Mouse (Mus musculus): ENCODE measurements around the gene P3h4.

Gene P3h4

DNA sequence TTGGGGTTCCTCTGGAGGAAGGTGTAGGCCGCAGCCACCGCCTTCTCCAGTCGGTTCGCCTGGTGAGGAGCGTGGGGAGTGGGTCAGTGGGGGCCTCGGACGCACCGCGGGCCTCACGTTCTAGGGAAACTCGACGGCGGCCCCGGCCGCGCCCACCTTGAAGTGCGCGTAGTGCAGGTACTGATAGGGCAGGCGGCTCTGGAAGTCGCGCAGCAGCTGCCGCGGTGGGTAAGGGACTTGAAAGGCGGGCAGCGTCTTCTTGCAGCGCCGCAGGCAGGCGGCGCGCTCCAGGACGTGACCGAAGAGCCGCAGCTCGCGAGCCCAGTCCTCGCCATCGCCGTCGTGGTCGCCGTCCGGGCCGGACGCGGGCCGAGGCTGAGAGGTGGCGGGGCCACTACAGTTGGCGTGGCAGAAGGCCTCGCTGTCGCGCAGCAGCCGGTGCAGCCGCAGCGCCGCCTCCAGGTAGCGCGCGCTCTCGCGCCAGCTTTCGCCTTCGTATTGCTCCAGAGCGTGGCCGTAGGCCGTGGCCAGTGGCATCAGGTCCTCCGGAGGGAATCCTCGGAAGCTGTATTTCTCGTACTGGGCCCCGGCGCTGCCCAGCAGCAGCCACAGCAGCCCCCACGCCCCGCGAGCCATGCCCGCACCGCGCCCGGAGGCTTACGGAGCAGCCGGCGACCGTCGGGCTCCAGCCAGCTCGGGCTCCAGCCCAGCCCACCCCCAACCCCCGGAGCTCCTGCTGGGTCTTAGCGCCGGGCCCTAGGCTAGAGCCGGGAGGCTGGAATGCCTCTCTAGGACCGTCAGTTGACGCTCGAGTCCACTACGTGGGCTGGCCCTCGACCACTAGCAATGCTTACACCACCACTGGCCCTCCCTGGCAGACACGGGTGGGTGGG is at the start of gene P3h4:
Gene P3h4 (minus strand): TSS at position 816 of the 893 bp plus-strand sequence.
- DNase-seq (ENCODE audit: low spot score in 2 of 2): peak; percentile 56 to 60

GRCm38 (mm10) chr11:100462699-100463098 is 48.1 kb upstream of the P3h4 start:
- DNase-seq (ENCODE audit: low spot score in 2 of 2): no peak

DNA sequence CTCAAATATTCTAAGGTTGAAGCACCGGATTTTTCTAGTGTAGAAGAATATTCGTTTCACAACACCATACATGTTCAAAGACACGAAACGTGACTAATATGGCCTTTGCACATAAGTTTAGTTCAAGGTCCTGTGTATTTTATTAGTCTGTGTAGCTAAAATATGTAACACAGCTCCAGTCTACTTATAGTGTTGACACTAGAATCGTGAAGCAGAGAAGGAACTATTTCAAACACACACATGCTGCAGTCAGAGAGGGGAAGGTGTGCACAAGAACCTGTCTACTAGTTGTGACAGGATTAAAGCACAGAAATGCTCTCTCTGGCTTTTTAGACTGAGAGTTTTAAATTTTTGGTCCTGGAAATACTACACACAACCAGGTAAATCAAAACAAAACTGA is 43.1 kb upstream of the P3h4 start:
- no peak for DNase-seq (ENCODE audit: low spot score in 2 of 2)

DNA sequence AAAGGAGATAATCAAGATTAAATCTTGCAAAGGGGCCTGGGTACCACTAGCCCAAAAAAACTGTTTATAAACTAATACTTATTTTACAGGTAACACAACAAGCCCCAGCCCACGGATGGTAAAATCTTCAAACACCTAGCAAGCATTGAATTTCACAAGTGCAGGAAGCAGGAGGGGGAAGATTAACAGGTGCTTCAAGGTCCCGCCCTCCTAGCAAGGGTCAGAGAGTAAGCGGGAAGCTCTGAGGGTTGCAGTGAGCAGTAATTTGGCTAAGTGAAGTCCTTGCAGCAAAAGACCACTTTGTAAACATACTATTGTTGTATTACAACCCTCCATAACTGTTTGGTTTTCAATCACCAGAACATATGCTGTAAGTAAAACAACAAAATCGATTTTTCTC is 42.6 kb upstream of the P3h4 start:
- DNase-seq (ENCODE audit: low spot score in 2 of 2): no peak

- DNase-seq (ENCODE audit: low spot score in 2 of 2): no peak
These were observed 28.0 kb upstream of the P3h4 start for GRCm38 (mm10) chr11:100442625-100443024.

- DNase-seq (ENCODE audit: low spot score in 2 of 2): no peak
These were observed 27.2 kb upstream of the P3h4 start, which contains the start of the genes Nt5c3b and Klhl10 for GRCm38 (mm10) chr11:100441797-100442196. Nt5c3b (minus strand) TSS chr11:100441808. Klhl10 (plus strand) TSS chr11:100441917.

DNA sequence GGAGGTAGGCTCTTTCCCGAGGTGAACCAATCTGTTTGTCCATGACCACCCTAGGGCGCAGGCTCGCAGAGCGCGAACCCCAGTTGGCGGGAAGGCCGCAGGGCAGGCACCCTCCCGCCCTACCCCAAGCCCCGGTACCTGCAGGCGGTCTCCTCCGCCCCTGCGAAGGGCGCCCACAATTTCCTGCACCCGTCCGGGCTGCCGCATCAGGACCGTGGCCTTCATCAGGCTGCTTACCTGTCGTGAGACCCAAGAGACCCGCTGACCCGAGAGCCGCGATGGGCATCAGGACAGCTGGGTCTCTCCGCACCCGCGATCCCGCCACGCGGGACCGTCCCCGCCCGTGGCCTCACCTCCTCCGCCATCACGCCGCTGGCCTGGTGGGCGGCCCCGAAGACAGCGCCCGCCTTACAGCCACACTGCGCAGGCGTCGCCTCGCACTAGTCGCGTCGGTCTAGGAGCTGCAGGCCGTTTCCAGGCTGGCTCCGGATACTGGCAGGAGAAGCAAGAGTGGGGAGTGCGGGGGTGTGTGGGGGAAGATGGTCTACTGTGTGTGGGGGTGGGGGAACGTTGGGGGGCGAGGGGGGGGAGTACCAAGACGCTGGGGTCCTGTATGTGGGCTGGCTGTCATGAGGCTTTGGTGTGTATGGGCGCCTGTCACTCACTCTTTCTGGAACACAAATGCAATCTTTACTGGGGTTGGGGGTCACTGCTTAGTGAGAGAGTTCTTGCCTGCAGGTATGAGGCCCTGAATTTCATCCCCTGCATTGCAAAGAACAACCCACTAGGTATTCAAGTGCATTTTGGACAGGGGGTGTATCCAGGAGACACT is 26.3 kb upstream of the P3h4 start:
- DNase-seq (ENCODE audit: low spot score in 2 of 2): peak; percentile 66 to 70

- DNase-seq (ENCODE audit: low spot score in 2 of 2): no peak
These were observed 23.3 kb upstream of the P3h4 start for GRCm38 (mm10) chr11:100437901-100438300.

GRCm38 (mm10) chr11:100435678-100436246 is 21.1 kb upstream of the P3h4 start:
- no peak for DNase-seq (ENCODE audit: low spot score in 2 of 2)

GRCm38 (mm10) chr11:100432002-100432401 is 17.4 kb upstream of the P3h4 start:
- no peak for DNase-seq (ENCODE audit: low spot score in 2 of 2)

DNA sequence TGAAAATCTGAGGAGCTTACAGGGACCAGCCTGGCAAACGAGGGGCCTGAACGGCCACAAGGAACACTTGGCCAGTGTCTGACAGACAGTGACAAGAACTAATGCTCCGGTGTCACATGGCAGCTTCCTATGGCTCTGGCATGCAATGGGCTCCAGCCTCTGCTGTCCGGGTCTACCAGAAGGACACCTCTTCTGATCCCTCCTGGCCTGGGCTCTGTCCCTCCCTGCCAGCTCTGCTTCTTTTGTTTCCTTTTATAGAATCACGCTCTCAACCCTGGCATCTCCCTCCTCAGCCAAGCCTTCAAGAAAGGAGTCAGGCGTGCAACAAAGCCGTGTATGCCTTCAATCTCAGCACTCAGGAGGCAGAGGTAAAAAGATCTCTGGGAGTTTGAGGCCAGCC is 15.4 kb upstream of the P3h4 start:
- DNase-seq (ENCODE audit: low spot score in 2 of 2): no peak

DNA sequence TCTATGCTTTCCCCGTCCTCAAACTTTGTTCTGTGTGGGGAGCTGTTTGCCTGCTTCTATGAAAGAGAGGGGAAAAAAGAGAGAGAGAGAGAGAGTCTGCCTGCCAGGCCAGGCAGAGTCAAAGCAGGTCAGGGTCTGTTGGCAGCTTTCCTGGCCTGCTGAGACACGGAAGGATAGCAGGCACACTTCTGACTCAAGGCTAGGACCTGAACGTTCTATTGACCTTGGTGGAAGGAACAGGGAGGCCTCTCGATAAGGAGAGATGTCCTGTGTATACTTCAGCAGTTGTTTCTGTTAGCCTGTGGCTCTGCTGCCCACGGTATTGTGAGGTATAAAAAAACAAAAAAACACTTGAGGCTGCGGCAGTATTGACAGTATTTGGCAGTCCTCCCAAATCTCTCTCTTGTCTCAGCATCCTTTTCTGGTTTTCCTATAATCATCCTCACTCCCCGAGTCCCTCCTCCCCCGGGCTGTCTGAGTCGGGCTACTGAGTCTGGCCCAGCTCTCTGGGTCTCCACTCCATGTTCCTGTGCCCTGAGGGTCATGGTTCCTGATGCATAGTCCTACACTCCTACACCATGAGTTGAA is 14.1 kb upstream of the P3h4 start:
- DNase-seq (ENCODE audit: low spot score in 2 of 2): no peak

GRCm38 (mm10) chr11:100426820-100427219 is 12.2 kb upstream of the P3h4 start:
- DNase-seq (ENCODE audit: low spot score in 2 of 2): no peak

DNA sequence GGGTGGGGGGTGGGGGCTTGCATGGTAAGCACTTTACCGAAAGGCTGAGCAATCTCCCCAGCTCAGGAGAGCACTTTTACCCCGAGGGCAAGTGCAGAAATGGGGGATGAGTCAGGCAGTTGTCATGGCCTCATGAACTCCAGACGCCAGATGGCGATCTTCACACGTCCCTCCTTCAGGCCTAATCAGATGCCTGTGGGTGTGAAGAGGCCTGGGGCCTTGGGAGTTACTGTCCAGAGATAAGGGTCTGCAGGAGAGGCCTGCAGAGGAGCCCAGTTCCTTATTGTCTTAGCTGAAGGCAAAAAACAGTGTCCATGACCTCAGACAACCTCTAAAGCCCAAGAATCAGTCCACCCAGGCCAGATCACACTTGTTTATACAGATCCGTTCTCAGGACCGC is 11.2 kb upstream of the P3h4 start:
- DNase-seq (ENCODE audit: low spot score in 2 of 2): peak; percentile 54 to 62

- DNase-seq (ENCODE audit: low spot score in 2 of 2): no peak
These were observed 9.2 kb upstream of the P3h4 start for GRCm38 (mm10) chr11:100423836-100424235.

GRCm38 (mm10) chr11:100421537-100421936 is 6.9 kb upstream of the P3h4 start:
- no peak for DNase-seq (ENCODE audit: low spot score in 2 of 2)

DNA sequence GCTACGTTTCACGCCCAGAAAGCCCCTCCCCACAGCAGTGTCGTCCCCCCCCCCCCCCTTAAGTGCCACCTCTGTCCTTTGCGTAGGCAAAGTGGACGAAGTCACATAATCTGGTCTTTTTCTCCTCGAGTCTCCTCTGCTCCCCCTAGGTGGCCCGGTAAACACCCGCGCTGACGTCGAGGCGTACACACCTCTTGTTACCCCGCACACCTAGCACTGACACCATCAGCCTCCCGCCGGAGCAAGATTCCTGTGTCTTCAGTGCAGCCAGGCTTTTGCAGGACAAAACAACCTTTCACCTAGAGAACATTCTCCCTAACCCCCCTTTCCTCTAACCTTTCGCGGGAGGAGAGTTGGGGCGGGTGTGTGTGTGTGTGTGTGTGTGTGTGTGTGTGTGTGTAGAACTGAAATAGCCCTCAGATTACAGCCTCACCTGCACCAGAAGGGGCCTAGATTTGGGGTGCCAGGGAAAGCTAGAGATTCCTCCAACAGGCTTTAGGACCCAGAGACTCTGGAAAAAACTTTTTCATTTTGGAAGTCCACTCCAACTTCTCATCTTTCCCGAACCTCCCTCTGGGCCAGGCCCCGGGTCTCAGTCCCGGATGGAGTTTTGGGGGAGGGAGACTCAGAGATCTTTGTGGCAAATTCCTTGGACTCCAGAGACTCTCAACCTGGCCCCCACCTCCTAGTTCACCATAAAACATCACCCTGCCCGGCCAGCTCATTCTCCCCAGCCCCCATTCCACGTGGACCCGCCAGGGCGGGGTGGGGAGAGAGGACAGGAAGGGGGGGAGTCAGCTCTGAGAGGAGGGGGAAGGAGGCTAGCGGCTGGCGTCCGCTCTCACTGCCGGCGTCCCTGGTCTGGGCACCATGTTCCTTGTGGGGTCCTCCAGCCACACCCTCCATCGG is 532 bp upstream of the P3h4 start, which contains the start of gene Fkbp10:
Gene Fkbp10 (plus strand): TSS at position 784 of the 909 bp plus-strand sequence.
- no peak for DNase-seq (ENCODE audit: low spot score in 2 of 2)

DNA sequence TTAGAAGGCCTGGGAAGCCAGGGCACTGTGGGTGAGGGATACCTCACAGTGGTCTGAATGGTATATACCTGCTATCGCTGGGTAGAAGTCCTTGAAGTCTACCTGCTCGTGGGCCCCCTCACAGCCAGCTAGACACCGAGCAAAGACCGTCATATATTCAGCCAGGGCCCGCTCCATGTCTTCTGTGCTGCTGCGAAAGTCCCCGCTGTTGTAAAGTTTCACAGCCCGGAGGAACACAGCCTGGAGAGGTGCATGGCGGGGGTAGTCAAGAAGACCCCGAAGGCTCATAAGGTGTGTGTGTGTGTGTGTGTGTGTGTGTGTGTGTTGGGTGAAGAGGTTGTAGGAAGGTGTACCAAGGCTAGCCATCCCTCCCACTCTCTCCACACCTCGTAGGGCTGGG is 1.1 kb downstream of the P3h4 start:
- DNase-seq (ENCODE audit: low spot score in 2 of 2): no peak

GRCm38 (mm10) chr11:100411736-100412135 is 2.9 kb downstream of the P3h4 start:
- no peak for DNase-seq (ENCODE audit: low spot score in 2 of 2)

GRCm38 (mm10) chr11:100409686-100410085 is 5.0 kb downstream of the P3h4 start:
- DNase-seq (ENCODE audit: low spot score in 2 of 2): no peak

Data from frontal cortex, postnatal 25 days (tissue).